Mouse (Mus musculus) 416B (cell line): Measurements from ENCODE around the gene Bscl2.
"Not testable (repeated sequence)": the region's sequence is repeated elsewhere in the genome, so short reads cannot be mapped to it uniquely, and the experiment has no call there.

Experiments
- DNase-seq: peaks from one replicate; pipeline ENCODE4 v3.0.0; 2011; ENCODE audit warnings: low read depth

Bscl2 gene

DNA sequence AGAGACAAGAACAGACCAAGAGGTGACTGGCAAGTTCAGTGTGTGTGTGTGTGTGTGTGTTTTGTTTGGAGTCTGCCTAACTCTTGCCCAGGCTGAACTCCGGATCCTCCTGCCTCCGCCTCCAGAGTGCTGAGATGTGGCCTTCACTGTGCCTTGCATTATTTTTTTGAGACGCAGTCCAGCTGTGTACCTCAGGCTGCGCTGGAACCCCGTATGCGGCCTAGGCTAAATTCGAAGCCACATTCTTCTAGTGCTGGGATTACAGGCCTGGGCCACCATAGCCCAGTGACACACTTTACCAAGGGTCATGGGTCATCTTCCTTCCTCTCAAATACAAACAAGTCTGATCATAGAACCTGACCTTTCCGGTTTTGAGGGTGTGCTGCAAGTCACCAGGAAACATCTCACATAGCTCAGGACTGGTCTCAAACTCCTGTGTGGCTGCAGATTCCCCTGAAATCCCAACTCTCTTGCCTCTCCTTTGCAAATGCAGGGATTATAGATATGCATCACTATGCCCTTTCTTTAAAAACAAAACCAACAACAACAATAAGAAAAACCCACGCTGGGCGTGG is 35.1 kb downstream of the Bscl2 start:
- peak; percentile 63 for DNase-seq

DNA sequence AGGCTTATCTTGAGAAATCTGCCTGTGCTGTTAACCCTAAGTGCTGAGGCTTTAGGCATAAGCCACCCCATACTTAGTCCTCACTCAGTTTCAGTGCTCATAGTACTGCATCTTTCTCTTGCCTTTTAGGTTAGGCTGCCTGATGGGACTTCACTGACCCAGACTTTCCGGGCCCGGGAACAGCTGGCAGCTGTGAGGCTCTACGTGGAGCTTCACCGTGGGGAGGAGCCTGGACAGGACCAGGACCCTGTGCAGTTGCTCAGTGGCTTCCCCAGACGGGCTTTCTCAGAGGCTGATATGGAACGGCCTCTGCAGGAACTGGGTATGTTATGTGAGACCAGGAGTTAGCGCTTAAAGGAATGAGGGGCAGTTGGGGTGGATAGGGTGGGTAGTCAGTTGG is 37.8 kb downstream of the Bscl2 start:
- no peak for DNase-seq

DNA sequence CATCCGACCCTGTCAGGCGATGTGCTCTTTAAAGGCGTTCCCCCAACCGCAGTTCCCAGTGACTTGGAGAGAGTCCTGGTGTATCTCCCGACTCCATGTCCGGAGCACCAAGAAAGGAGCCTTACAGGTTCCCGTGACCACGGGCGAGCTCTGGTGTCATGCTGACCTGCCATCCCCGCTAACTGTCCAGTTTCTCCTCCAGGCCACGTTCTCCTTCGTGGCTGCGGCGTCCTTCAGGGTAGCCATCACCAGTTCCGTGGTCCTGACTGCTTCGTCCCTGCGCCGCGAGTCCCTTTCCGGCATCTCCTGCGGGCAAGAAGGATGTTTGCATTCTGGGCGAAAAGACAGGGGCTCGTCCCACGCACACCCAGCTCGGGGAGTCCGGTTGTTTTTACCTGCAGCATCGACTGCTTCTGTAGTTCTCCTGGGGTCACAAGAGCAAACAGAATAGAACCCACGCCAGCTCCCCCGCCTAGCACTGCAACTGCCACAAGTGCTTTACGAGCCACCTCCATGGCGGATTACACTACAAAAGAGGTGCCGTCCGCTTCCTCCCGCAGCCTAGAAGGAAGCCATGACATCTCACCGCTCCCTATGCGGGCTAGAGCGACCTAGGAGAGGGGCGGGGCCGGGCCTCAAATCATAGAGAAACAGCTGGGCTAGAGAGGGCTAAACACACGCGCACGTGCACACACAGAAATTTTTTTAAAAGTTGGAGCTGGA is 43.2 kb downstream of the Bscl2 start, which contains the start of gene Uqcc3:
Uqcc3 (minus strand) TSS at position 613 of the 723 bp plus-strand sequence.
- peak; percentile 93 for DNase-seq

DNA sequence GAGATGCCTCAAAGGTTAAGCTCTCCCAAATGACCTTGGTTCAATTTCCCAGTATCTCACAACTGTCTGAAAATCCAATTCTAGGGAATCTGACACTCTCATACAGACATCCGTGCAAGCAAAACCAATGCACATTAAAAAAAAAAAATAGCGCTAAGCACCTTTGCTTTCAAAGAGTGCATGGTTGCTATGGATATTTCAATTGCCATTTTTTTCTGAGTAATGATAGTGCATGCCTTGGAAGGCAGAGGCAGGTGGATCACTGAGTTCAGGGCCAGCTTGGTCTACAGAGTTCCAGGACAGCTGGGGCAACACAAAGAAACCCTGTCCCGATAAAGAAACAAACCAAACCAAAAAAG is 43.7 kb downstream of the Bscl2 start:
- no peak for DNase-seq

DNA sequence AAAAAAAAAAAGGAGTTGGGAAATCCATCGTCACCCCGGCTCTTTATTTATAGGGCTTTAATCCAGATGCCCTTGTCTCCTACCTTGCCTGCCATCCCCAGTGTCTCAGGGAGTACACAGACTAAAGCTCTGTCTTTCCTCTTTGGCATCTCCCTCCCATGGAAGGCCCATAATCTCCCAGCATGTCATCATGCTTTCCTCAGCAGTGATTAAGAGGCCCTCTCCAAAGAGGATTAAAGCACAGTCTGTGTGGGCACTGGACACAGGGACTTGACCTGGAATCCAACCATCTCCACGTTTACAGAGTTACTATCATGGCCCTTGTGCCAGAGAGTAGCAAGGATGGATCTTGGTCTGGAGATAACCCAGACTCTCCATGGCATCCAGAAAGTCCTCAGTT is 46.3 kb downstream of the Bscl2 start, which contains the start of the genes Lbhd1 and Gm49403:
Lbhd1 (plus strand) TSS at position 117 of the 400 bp plus-strand sequence.
Gm49403 (plus strand) TSS at position 315 of the 400 bp plus-strand sequence.
- DNase-seq = no peak

DNA sequence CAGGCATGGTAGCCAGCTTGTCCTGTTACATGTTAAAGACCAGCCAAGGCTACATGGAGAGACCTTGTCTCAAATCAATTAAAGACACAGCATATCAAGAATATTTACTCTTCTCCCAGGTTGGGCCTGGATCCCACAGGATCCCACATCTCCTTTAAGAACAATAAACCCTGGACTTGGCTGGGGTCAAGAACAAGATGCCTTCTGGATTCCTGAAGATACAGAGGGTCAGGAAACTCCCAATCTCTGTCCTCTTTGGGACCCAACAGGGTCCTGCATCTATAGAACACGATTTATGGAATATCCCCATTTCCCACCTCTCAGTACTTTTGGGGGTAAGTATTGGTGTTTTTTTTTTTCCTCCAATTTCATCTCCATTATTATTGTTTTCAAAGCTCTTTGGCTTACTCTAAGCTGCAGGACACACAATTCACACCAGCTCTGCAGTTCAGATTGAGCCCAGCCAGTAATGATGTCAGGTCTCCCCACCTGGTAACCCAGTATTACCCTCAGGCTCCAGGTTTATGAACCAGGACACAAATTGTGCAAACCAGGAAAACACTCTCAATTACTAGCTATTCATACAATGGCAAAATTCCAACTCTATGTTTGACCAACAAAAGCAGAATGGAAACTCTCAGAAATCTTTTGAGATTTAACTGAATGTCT is 49.8 kb downstream of the Bscl2 start:
- peak; percentile 36 for DNase-seq

DNA sequence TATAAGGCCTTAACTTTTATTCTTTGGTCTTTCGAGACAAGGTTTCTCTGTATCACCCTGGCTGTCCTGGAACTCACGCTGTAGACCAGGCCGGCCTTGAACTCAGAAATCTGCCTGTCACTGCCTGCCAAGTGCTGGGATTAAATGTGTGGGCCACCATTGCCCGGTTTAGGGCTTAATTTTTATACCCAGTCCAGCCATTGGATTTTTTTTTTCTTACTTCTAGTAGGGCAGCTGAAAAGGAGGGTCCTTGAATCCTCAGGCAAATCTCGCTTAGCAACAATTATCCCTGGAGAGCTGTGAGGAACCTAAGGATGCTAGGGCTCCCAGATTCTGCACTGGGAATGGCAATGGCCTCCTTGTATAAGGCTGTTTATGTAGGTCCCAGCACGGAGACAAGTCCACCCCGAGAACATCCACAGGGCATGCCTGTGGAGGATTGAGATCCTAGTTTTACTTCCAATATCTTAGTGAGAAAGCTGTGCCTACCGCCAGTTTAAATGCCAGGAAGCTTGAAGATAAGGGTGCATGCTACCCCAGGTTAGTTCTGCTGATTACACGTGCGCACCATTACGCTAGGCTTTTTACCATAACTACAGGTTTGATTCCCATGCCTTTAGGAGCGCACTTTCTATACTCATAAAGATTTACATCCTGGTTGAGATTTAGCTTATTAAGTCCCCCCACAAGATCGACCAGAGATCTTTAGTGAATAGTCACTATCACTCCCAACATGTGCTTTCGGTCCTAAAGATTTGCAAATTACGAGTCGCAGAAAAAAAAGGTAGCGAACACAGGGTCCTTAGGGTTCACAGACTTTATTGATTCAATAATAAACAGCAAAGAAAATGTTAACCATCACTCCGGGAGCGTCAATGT is 50.6 kb downstream of the Bscl2 start:
- peak; percentile 58 for DNase-seq

DNA sequence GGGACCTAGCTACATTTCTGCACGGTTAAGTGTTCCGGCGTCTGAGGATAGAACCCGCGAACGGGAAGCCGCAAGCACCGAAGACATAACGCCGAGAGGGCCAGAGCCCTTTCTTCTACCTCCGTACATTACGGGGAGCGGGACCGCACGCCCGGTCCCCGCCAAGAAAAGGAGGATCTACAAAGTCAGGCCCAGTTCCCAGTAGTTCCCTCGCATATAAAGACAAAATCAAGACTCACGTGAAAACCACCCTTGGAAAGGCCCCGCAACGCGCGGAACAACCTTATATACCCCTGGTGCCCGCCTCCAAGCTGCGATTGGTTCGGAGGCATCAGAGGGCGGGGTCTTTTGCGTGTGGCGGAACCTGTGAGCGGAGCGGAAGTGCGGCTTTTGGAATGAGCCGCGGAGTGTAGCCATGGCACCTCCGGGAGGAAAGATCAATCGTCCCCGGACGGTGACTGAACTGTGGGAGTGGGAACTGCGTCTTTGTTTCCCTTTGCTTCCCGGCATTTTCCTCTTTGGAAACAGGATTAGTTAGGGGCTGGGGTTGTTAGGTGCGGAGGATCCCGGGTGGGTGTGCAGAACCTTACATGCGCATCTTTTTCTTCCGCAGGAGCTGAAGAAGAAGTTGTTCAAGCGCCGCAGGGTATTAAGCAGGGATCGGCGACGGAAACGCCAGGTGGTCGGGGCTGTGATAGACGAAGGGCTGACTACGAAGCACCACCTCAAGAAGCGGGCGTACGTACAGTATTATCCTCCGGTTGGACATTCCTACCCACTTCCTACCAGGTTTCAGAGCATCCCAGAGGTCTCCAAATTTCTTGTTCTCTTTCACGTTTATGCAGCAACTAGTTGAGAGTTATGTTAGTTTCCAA is 51.5 kb downstream of the Bscl2 start, which contains the start of the genes 1810009A15Rik and Gm49416:
1810009A15Rik (plus strand) TSS at position 343 of the 875 bp plus-strand sequence.
Gm49416 (plus strand) TSS at position 416 of the 875 bp plus-strand sequence.
- peak; percentile 97 for DNase-seq

DNA sequence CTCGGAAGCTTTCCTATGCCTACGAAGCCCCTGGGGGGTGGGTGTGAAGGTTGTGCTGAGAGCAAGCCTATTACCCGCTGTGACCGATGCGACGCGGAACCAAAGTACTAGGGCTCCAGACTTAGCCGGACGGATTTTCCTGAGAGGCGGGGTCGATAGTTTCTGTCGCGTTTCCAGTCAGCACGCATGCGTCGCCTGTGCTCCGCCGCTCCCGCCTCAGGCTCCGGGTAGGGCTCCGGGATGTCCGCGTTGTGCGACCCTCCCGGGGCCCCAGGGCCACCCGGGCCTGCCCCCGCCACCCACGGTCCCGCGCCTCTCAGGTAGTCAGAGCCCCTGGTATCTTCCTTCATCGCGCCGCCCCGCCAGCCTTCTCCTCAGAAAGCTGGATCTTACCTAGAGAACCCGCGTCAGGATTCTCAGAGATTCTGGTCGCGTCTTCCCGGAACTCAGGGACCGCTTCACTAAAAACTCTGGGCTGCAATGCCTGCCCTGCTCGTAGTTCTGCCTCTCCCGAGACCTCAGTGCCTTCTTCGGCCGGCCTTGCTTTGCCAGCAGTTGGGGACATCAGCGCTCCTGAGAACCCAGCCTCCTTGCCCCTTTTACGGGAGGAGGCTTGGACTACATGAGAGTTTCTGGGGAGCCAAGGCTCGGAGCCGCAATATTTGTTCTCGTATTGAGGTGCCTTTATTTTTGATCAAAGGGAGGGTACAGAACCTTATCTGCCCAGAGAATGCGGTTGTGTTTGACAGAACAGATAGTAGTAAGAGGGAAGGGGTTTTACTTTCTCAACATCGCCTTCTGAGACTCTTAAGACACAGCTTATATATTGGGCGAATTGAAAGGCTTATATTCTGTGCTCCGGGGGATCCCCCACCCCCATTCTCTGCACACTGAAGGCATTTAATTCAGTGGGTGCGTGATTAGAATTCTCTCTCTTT is 55.8 kb downstream of the Bscl2 start, which contains the start of gene Ints5:
Ints5 (plus strand) TSS at position 177 of the 938 bp plus-strand sequence.
- DNase-seq = peak; percentile 87

DNA sequence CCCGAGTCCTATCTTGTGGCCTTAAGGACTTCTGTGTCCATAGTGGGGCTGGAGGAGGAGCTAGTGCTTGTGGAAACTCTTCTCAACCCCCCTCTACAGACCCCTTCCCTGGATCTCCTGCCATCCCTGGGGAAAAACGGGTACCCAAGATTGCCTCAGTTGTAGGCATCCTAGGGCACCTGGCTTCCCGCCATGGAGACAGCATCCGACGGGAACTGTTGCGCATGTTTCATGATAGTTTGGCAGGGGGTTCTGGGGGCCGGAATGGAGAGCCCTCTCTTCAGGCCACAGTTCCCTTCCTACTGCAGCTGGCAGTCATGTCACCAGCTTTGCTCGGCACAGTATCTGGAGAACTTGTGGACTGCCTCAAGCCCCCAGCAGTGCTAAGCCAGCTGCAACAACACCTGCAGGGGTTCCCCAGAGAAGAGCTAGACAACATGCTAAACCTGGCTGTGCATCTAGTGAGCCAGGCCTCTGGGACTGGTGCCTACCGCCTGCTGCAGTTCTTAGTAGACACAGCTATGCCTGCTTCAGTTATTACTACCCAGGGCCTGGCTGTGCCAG is 58.2 kb downstream of the Bscl2 start:
- no peak for DNase-seq

DNA sequence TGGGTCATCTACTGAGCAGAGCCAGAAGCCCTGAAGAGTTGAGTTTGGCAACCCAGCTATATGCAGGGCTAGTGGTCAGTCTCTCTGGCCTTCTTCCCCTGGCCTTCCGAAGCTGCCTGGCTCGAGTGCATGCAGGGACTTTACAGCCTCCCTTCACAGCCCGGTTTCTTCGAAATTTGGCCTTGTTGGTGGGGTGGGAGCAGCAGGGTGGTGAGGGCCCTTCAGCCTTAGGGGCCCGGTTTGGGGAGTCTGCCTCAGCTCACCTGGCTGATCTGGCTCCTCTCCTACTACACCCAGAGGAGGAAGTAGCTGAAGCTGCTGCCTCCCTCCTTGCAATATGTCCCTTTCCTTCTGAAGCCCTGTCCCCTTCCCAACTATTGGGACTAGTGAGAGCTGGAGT is 59.0 kb downstream of the Bscl2 start:
- not testable (repeated sequence) for DNase-seq

DNA sequence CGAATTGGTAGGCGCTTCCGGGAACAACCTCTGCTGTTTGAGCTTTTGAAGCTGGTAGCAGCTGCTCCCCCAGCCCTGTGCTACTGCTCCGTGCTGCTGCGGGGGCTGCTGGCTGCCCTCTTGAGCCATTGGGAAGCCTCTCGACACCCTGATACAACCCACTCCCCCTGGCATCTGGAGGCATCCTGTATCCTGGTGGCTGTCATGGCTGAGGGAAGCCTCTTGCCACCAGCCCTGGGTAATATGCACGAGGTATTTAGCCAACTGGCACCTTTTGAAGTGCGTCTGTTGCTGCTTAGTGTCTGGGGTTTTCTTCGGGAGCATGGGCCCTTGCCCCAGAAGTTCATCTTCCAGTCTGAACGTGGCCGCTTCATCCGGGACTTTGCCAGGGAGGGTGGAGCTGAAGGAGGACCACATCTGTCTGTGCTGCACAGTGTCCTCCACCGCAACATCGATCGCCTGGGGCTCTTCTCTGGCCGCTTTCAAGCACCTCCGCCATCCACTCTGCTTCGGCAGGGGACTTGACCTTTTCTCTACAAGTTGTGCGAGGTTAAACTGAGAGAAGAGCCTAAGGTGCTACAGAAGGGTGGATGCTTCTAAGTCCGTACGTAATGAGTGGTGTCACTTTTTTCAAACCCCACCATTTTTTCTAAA is 60.1 kb downstream of the Bscl2 start:
- DNase-seq = not testable (repeated sequence)

DNA sequence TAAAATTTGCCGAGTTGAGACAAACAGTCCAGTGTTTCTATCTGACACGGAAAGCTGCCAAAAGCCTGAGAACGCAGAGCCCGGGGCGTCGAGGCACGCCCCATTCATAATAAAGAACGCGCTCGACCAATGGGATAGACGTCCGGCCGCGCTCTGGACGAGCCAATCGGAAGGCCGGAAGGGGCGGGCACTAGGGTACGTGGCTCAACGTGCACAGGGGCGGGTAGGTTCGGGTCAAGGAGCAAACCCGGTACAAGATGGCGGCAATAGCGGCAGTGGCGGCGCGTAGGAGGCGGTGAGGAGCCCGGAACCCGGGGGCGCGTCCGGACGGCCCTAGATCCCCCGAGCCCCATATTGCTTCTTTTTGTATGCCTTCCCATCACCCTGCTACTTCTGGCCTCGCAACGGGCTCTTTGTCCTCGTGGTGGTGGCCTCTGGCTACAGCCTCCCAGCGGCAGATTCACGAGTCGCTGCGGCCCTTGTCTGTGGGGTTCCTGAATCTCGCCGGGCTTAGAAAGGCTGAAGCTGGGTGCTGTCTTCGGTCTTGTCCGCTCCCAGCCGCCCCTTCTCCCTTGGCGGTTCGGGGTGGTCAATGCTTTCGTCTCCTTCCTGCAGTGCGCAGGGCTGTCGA is 60.7 kb downstream of the Bscl2 start, which contains the start of gene Ganab:
Ganab (plus strand) TSS at position 207 of the 631 bp plus-strand sequence.
- DNase-seq = peak; percentile 94
